Mouse (Mus musculus): ENCODE results near the gene Cog3. TPM values are rescaled to one million over a fixed set of nuclear protein-coding genes. Genes with fewer than 3 reads are reported as not detected.

The Cog3 gene
- total RNA-seq, 2 experiments from 2014 or later, result 13.0 to 13.5 TPM

DNA sequence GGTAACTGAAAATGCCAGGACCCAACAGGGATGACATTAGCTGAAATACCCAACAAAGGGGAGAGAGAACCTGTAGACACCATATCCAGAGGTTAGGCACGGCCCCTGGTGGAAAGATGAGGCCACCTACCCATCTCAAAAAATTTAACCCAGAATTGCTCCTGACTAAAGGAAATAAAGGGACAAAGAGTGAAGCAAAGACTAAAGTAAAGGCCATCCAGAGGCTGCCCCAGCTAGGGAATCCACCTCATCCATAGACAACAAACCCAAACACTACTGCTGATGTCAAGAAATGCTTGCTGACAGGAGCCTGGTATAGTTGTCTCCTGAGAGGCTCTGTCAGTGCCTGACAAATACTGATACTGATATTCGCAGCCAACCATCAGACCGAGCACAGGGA lies 42.6 kb downstream of the Cog3 start:
- no peak for DNase-seq (ENCODE audit: low spot score)
- intact Hi-C loops (cut with DNase I), result no loop called here

- intact Hi-C loops (cut with DNase I), result no loop called here
- no peak for DNase-seq (ENCODE audit: low spot score)
Observed at GRCm38 (mm10) chr14:75708986-75709385, 45.3 kb downstream of the Cog3 start.

- intact Hi-C loops (cut with DNase I), result no loop called here
- no peak for DNase-seq (ENCODE audit: low spot score)
Observed at GRCm38 (mm10) chr14:75707771-75708170, 46.5 kb downstream of the Cog3 start.

DNA sequence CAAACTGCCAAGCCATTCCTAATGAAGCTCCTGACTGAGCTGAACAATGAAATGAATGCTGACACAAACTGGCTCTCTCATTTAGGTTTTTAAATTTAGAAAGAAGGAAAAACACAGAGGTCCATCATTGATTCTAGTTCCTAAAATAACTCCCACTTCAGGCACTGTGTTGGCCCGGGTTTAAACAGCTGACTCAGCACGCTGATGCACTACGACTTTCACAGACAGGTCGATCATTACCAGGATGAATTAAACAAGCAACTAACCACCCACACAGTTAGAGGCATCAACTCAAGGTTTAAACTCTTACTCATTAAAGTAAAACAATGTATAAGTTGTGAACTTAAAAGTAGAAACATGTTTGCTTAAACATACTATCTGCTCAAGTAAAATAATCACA lies 47.7 kb downstream of the Cog3 start:
- intact Hi-C loops (cut with DNase I), result no loop called here
- no peak for DNase-seq (ENCODE audit: low spot score)

DNA sequence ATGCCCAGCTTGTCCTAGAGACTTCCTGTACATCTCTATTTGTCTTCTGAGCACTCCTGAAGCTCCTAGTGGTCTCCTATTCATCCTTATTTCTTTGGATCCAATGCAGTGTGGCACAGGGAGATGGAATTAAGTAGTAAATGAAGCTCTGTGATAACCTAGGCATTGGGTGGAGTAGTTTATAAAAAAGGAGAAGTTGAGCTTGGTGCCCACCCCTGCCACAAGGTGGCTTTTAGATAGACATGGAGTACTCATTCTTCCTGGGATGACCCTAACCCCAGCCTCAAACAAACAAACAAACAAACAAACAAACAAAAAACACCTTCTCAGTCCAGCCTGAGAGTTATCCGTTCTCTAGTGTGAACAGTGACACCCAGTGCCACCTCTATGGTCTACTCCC lies 56.4 kb downstream of the Cog3 start:
- DNase-seq (ENCODE audit: low spot score), result no peak
- intact Hi-C loops (cut with DNase I), result no loop called here

GRCm38 (mm10) chr14:75696096-75696495 lies 58.2 kb downstream of the Cog3 start:
- intact Hi-C loops (cut with DNase I), result no loop called here
- DNase-seq (ENCODE audit: low spot score), result no peak

GRCm38 (mm10) chr14:75690428-75690827 lies 63.9 kb downstream of the Cog3 start:
- intact Hi-C loops (cut with DNase I), result no loop called here
- no peak for DNase-seq (ENCODE audit: low spot score)

DNA sequence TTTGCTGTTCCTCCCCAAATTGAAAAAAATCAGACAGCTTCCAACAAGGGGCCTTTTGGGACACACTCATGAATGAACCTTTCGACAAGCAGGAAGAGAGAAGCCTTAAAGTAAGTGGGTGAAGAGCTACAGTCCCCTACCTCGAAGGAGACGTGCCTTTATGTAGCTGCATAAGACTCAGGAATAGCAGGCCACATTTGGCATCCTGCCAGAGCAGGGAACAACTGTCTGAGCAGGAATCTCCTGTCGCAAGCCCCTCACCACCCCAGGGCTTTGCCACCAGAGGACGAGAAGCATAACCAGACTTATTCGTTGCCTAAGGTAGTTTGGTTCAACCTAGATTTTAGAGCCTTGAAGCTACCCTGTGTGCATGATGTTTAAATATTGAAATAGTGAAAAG lies 78.0 kb downstream of the Cog3 start:
- intact Hi-C loops (cut with DNase I), result no loop called here
- no peak for DNase-seq (ENCODE audit: low spot score)

- DNase-seq (ENCODE audit: low spot score), result no peak
- intact Hi-C loops (cut with DNase I), result no loop called here
Observed at GRCm38 (mm10) chr14:75669085-75669645, 85.2 kb downstream of the Cog3 start.

DNA sequence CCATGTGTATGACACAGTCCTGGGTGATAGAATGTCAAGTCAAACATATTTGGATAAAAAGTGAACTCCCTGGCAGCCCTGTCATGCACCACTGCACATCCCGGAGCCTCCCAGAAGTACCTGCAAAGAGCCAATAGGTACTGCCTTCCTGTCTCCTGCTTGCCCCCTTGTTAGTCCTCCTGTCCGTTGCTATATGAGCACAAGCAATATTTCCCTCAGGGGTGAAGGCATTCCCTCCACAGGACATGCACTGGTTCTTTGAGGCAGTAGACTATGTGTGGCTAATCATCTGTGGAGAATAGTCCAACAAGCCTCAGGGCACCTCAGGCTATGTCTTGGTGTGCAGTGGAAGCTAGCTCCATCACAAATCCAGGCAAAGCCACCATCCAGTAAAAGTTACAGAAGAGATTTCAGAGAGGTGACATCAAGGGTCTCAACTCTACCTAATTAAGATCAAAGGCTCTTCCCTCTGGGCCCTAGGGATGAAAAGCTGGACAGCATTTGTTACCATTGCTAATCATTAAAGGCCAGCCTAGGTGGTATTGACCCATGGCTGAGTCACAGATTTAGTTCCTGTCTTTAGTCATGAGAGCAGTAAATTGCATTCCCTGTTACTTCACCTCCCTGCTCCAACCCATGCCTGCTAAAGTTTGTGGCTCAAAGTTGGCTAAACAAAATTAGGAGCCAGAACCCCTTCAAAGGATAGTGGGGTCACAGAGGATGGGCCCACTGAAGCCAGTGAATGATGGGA lies 88.7 kb downstream of the Cog3 start:
- DNase-seq (ENCODE audit: low spot score), result no peak
- intact Hi-C loops (cut with DNase I), result no loop called here

DNA sequence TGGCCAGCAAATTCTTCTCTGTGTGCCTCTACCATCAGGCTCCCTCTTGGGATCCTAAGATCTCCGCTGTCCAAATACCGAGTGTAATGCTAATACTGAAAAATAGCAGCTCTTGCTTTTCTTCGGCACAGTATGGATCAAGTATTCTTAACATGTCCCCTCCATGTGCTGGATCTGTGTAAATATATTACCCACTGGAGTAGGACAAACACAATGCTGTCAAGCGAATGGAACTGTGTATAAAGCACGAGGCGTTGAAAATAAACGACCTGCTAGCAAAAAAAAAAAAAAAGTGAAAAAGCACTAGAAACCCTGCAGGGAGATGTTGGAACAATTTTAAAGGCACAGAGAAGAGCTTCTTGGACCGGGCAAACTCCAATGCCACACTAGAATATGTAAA lies 92.8 kb downstream of the Cog3 start:
- no peak for DNase-seq (ENCODE audit: low spot score)
- intact Hi-C loops (cut with DNase I), result no loop called here

DNA sequence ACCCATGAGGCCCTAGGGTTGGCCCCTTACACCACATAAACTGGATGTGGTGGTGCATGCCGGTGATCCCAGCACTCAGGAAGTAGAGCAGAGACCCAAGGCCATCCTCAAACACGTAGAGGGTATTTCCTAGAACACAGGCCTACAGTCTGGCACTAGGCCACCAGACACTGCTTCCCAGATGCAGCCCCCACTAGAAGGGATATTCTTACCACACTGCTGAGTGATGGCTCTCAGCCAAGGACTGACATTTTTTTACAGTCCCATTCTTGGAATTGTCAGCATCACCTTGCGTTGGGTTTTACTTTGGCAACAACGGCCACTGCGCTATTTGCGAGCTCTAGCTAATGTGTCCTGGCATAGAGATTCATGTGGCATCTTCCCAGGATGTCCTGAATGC lies 93.4 kb downstream of the Cog3 start:
- intact Hi-C loops (cut with DNase I), result no loop called here
- DNase-seq (ENCODE audit: low spot score), result no peak

Other genes with a start within 250 kb of the Cog3 start
- not detected for gene Spert, start 161.4 kb downstream of the Cog3 start, total RNA-seq (2021)
- not detected for gene Erich6b, start 112.3 kb downstream of the Cog3 start, total RNA-seq (2021)
- gene Slc25a30, start 32.5 kb upstream of the Cog3 start, total RNA-seq (2021), result 10 to 100 TPM; 11.5 to 12.6 TPM
- gene Tpt1, start 90.6 kb upstream of the Cog3 start, total RNA-seq (2021), result 1,000 to 10,000 TPM; 2,885 to 3,154 TPM
- not detected for gene Kctd4, start 200.5 kb upstream of the Cog3 start, total RNA-seq (2021)

Data from heart, postnatal 25 days (tissue).